Mouse (Mus musculus) liver, embryonic 14.5 days (tissue): ENCODE results near the gene Shmt1. TPM values are rescaled to one million over a fixed set of nuclear protein-coding genes. Genes with fewer than 3 reads are reported as not detected.

Experiments
- ATAC-seq: fragments of 200-750 bp; cut with Nextera tagmentation; 2 replicates; pipeline ENCODE4 v1.8.0; 2017; ENCODE audit warnings: moderate number of reproducible peaks, mild to moderate bottlenecking, moderate library complexity; ENCODE audit not compliant: insufficient read depth
- DNase-seq, 3 experiments: peaks; one replicate each; pipeline ENCODE4 v3.0.0-alpha.2; 2012 to 2013; ENCODE audit warnings: low read depth in 3 of 3, low spot score in 3 of 3
- H3K27ac ChIP-seq: fragments of 300-500 bp; sonication (generic); 2 replicates; pipeline ENCODE4 v1.5.1; 2014; ENCODE audit warnings: moderate library complexity, mild to moderate bottlenecking, control low read depth, inconsistent platforms
- H3K27me3 ChIP-seq: fragments of 300-500 bp; sonication (generic); 2 replicates; pipeline ENCODE4 v1.6.1; 2014; ENCODE audit warnings: mild to moderate bottlenecking, low read length, moderate library complexity; ENCODE audit not compliant: control insufficient read depth, insufficient read depth
- H3K36me3 ChIP-seq: fragments of 300-500 bp; sonication (generic); replicated peaks from 2 replicates; pipeline ENCODE4 v1.6.1; 2014; ENCODE audit warnings: low read depth; ENCODE audit not compliant: control insufficient read depth, insufficient read depth
- H3K4me1 ChIP-seq, 2 experiments: fragments of 200-500 bp in 1 of 2; fragments of 300-500 bp in 1 of 2; sonication (generic) in 1 of 2; replicated peaks; 2 replicates each; pipeline ENCODE4 v1.6.1; 2012 to 2014; ENCODE audit warnings: antibody characterized with exemption in 1 of 2, inconsistent platforms in 1 of 2, low read length in 1 of 2; ENCODE audit not compliant: control insufficient read depth in 2 of 2, insufficient read depth in 2 of 2
- H3K4me2 ChIP-seq: fragments of 300-500 bp; sonication (generic); 2 replicates; pipeline ENCODE4 v1.6.1; 2014; ENCODE audit warnings: low read depth, mild to moderate bottlenecking, control low read depth, moderate library complexity
- H3K4me3 ChIP-seq, 2 experiments: fragments of 200-500 bp in 1 of 2; fragments of 300-500 bp in 1 of 2; sonication (generic) in 1 of 2; 2 replicates each; pipeline ENCODE4 v1.5.1; 2012 to 2014; ENCODE audit warnings: low read depth in 2 of 2, low read length in 2 of 2, mild to moderate bottlenecking in 2 of 2, control low read depth in 1 of 2, inconsistent platforms in 1 of 2, moderate library complexity in 1 of 2; ENCODE audit not compliant: insufficient read depth in 1 of 2
- H3K9ac ChIP-seq: fragments of 300-500 bp; sonication (generic); replicated peaks from 2 replicates; pipeline ENCODE4 v1.6.1; 2014; ENCODE audit warnings: mild to moderate bottlenecking, control low read depth, moderate library complexity
- H3K9me3 ChIP-seq: fragments of 300-500 bp; sonication (generic); 2 replicates; pipeline ENCODE4 v1.6.1; 2016; ENCODE audit warnings: low read length, mixed read lengths; ENCODE audit not compliant: control insufficient read depth
- CTCF ChIP-seq: IDR thresholded peaks from 2 replicates; pipeline ENCODE4 v1.5.1; 2016; ENCODE audit warnings: antibody characterized with exemption, low read depth, control low read depth
- EP300 ChIP-seq: IDR thresholded peaks from 2 replicates; pipeline ENCODE4 v1.6.1; 2016; ENCODE audit warnings: antibody characterized with exemption, low read depth
- WGBS: fragments of 180-500 bp; shearing (Covaris S2); extraction: QIAGEN DNeasy Blood & Tissue Kit; methylation state at CpG from one replicate; pipeline ENCODE4 v1.1.7; 2014; ENCODE audit not compliant: insufficient replicate concordance; 5-methylcytosine and 5-hydroxymethylcytosine counted together
- polyA plus RNA-seq, 2 experiments: library from polyadenylated mRNA; depleted of rRNA in 1 of 2; stranded (reverse) in 1 of 2; unstranded in 1 of 2; fragments of >200 nt; fragmentation: Nextera tagmentation in 1 of 2; extraction: Ambion mirVana in 1 of 2; gene quantifications; 2 replicates each; pipeline versions ENCODE4 v1.2.1 to v1.2.3; 2012 to 2014

The Shmt1 gene
- polyA plus RNA-seq, 2 experiments, result 26.9 to 34.2 TPM

- Histone ChIP-seq H3K9ac (peak overlapping the region; percentile 78), H3K9me3 (no peaks in the 10 kb centered on the region), H3K4me3 (peak overlapping the region; percentile 75 to 93), H3K27ac (peak overlapping the region; percentile 61), H3K27me3 (no peaks in the 10 kb centered on the region), H3K4me1 (peaks cover 29 to 54% of the 10 kb centered on the region in 2 experiments), H3K4me2 (peak overlapping the region; percentile 76), H3K36me3 (no peaks in the 10 kb centered on the region; the same call in none of the 2 replicates)
- 22% methylated on average over 16 of the region's 16 CpGs for whole genome bisulfite sequencing
- ATAC-seq (no peak), DNase-seq (no peak)
- TF ChIP-seq CTCF, result no peak
- TF ChIP-seq EP300, result no peak
Measured at GRCm38 (mm10) chr11:60777801-60778370, 33.6 kb downstream of the Shmt1 start.

DNA sequence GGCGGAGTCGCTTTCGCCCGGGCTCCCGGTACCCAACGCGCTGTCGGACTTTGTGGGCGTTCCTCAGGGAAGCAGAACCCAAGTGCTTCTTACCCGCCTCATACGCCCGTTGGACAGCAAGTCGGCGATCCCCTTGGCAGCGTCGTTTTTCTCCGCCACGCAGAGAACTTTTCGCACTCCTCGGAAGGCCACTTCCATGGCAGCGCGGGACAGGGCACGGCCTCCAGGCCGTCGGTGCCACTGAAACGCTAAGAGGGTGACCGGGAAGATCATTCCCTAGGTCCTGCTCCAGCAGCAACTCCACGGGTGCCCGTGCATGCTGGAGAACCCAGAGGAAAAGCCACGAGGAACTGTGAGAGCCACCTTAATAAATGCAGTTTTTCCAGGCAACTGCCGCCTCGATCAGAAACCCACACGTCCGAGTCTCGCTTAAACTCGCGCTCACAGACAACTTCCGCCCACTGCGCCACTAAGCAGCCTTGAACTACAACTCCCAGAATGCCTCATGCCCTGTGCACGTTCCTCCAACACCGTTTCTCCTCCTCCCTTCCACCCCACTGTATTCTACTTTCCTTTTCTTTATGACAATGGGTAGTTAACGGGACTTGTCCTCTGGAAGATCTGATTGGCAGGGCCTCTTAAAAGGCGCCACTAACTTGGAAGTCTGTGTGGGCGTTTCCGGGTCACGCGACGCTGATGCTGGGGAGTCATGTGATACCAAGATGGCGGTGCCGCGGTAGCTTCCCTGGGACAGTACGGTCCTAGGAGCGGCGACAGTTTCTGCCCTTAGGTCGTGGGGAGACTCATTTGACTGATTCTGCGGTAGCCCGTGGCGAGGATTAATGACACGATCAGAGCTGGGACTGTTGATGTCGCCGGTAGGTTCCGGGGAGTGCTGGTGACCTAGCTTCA lies 34.4 kb downstream of the Shmt1 start, which contains the start of the genes Top3a and Smcr8:
Top3a (minus strand) TSS at position 537 of the 912 bp plus-strand sequence.
Smcr8 (plus strand) TSS at position 696 of the 912 bp plus-strand sequence.
- Histone ChIP-seq H3K9me3 (no peaks in the 10 kb centered on the region), H3K4me1 (peaks cover 29 to 50% of the 10 kb centered on the region in 2 experiments), H3K9ac (peak within 1 kb of the TSS; percentile 78), H3K27ac (peak within 1 kb of the TSS; percentile 68), H3K4me3 (peak within 1 kb of the TSS; percentile 75 to 93), H3K27me3 (no peaks in the 10 kb centered on the region), H3K36me3 (no peaks in the 10 kb centered on the region; the same call in none of the 2 replicates), H3K4me2 (peak within 1 kb of the TSS; percentile 76)
- no peak; the same call in 1 of the 2 replicates for TF ChIP-seq CTCF
- TF ChIP-seq EP300, result no peak
- under 1% methylated on average over 62 of the region's 62 CpGs for WGBS
- peak; percentile 77 to 86 (median 82) for DNase-seq
- peak; percentile 92 for ATAC-seq

- no peaks in the 10 kb centered on the region for H3K9me3 ChIP-seq
- TF ChIP-seq EP300, result no peak
- TF ChIP-seq CTCF, result no peak
- no peaks in the 10 kb centered on the region; the same call in none of the 2 replicates for H3K36me3 ChIP-seq
- peak overlapping the region; percentile 76 for H3K4me2 ChIP-seq
- DNase-seq (no peak), ATAC-seq (no peak)
- peak overlapping the region; percentile 78 for H3K9ac ChIP-seq
- H3K27ac ChIP-seq, result peak overlapping the region; percentile 68
- H3K27me3 ChIP-seq, result no peaks in the 10 kb centered on the region
- peaks cover 26 to 44% of the 10 kb centered on the region in 2 experiments for H3K4me1 ChIP-seq
- H3K4me3 ChIP-seq, result peak overlapping the region; percentile 75 to 93
- 4% methylated on average over 17 of the region's 17 CpGs for WGBS
Measured at GRCm38 (mm10) chr11:60776107-60776828, 35.2 kb downstream of the Shmt1 start.

DNA sequence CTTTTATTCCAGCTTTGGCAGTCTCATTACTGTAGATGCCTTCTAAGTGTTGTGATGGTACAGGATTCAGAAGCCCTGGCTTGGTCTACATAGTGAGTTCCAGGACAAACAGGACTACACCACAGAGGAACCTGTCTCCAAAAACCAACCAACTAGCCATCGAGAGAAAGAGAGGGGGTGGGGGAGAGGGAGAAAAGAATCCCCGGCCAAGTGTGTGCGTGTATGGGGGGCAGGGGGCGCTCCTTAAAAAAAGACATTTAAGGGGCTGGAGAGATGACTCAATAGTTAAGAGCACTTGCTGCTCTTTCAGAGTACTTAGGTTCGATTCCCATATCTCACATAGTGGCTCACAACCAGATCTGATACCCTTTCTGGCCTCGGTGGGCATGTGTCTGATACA lies 35.9 kb downstream of the Shmt1 start:
- ATAC-seq (no peak), DNase-seq (no peak)
- Histone ChIP-seq H3K4me1 (peaks cover 25 to 40% of the 10 kb centered on the region in 2 experiments), H3K4me3 (peak overlapping the region; percentile 75 to 93), H3K27me3 (no peaks in the 10 kb centered on the region), H3K27ac (peak overlapping the region; percentile 68; the same call in 1 of the 2 replicates), H3K4me2 (peak overlapping the region; percentile 76), H3K9me3 (no peaks in the 10 kb centered on the region), H3K36me3 (no peaks in the 10 kb centered on the region; the same call in none of the 2 replicates), H3K9ac (peak overlapping the region; percentile 78)
- WGBS, result 17% methylated on average over 6 of the region's 6 CpGs
- TF ChIP-seq CTCF (no peak), EP300 (no peak)
